Mouse (Mus musculus) frontal cortex, postnatal 36 days (tissue): ENCODE data around the gene Hspb11.

ENCODE experiments used
- DNase-seq, 2 experiments: peaks; one replicate each; pipeline ENCODE4 v3.0.0; 2022; ENCODE audit warnings: low spot score in 2 of 2

The Hspb11 gene

DNA sequence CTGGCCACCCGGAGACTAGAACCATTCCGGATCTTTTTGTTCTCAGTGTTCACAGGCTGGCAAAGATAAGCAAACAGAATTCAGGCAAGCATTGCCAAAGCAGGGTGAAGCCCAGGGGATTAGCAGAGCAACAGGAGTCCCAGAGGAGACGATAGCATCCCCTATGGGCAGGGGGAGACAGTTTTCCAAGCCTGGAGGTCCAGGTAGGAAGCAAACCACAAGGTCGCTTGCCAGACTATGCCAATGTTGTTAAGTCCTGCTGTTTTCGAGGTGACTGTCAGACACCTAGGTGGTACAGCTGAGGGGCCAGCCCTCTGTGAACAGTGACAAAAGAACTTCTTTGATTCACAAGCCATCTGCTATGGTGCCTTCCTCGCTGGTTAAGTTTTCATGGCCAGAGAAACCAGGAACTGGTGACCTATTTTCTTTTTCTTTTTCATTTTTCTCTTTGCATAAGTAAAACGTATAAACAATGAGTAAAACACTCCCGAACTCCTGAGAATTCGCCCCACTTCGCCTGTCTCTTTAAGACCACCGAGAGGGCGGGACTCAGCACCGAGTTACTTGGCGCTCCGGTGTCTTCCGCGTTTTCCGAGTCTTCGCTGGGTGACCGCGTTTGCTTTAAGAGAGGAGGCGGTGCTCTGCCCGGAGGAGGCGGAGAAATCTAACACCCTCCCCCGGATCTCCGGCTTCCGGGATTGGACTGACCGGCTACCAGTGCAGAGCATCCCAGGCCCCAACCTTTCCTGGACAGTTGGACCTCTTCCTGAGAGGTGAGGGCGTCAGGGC lies 60.5 kb downstream of the Hspb11 start, which contains the start of gene Yipf1:
TSS of gene Yipf1 (plus strand) at position 674 of the 789 bp plus-strand sequence.
- DNase-seq, result peak; percentile 89 to 91

DNA sequence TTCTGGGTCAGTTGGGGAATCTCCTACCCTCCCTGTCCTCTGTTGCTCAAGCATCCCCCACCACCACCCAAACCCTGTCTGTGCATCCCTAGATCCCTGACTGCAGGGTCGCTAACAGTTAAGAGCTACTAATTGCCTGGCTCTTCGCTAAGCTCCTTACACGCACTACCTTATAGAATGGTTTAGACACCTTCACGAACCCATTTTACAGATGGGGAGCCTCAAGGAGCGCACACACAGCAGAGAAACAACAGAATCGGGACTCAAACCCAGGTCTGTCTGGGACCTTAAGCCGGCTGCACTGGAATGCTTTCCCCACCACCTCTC lies 61.0 kb downstream of the Hspb11 start:
- DNase-seq, result no peak

DNA sequence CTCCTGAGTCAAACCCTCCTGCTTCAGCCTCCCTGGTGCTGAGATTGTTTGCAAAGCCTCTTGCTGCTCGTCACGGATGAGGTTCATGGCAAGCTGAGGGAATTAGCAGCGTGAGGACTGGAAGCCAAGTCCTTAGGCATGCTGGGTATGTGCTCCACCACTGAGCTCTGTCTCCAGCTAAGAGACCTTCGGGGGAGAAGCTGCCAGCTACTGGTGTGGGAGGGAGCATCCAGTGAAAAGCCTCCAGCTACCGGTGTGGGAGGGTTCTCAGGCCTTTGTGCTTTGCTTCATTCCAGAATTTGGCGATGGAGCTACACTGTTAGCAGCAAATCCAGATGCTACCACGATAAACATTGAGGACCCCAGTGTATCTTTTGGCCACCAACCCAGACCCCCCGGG lies 65.3 kb downstream of the Hspb11 start:
- no peak for DNase-seq

DNA sequence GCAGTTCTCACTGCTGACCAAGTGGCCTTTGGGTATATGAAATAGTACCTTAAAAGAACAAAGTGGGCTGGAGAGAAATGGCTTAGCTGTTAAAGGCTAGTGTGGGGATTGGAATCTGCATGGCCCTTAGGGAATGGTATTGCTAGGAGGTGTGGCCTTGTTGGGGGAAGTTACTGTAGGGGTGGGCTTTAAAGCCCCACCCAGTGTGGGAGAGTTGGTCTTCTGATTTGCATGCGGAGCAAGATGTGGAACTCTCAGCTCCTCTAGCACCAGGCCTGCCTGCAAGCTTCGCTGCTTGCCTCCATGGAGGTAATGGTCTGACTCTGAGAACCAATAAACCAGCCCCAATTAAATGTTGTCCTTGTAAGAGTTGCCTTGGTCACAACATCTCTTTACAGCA lies 67.6 kb downstream of the Hspb11 start:
- no peak for DNase-seq

DNA sequence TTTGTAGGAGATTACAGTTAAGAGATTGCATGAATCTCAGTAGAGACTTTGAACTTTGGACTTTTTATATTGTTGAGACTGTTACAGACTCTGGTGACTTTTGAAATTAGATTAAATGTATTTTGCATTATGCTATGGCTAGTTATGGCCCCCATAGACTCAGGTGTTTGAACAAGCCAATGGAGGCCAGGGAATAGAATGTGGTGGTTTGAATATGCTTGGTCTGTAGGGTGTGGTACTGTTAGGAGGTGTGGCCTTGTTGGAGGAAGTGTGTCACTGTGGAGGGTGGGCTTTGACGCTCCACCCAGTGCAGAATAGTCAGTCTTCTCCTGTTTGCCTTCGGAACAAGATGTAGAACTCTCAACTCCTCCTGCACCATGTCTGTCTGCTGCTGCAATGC lies 69.7 kb downstream of the Hspb11 start:
- no peak for DNase-seq

DNA sequence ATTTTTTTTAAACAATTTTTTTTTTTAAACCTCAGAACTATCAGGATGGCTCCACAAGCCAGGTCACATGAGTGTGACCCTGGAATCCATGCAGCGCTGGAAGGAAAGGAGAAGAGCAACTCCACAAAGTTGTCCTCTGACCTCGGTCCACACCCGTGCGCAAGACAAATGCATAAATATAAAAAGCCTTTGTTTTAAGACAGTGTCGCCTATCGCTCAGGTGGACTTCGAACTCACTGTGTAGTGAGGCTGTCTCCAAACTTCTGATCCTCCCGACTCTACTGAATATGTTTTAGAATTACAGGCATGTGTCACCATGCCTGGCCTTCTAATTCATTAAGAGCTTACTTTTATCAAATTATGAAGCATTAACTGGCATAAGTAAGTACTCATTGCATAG lies 75.1 kb downstream of the Hspb11 start:
- no peak for DNase-seq
